Mouse (Mus musculus): ENCODE data around the gene Guca1b.

- no peak for TF ChIP-seq CTCF (IDR thresholded peaks at IDR 0.05; ENCODE audit: low read depth)
- TF ChIP-seq EP300 (IDR thresholded peaks at IDR 0.05; ENCODE audit: low read depth), result no peak
Observed at GRCm38 (mm10) chr17:47420195-47420594, 35.0 kb downstream of the Guca1b start.

All from liver, embryonic 14.5 days (tissue).